Mouse (Mus musculus): ENCODE measurements around the gene Ttc41. TPM values are rescaled to one million over a fixed set of nuclear protein-coding genes. Genes with fewer than 3 reads are reported as not detected.

Gene Ttc41
- polyA plus RNA-seq (2012; rRNA removed): 0.23 TPM in 2 replicates

GRCm38 (mm10) chr10:86705318-86705921 lies at the start of gene Ttc41, which contains the start of gene Hsp90b1:
Gene Ttc41, plus strand, starts transcription at chr10:86705811.
Gene Hsp90b1, minus strand, starts transcription at chr10:86705509.

GRCm38 (mm10) chr10:86763672-86764071 lies 58.1 kb downstream of the Ttc41 start, which contains the start of gene Gm49358:
Gene Gm49358, plus strand, starts transcription at chr10:86763972.

GRCm38 (mm10) chr10:86778398-86779116 lies 72.9 kb downstream of the Ttc41 start, which contains the start of gene Nt5dc3:
Gene Nt5dc3, plus strand, starts transcription at chr10:86779005.

Other genes with a start within 250 kb of the Ttc41 start
- 0.45 and 0.51 TPM in 2 replicates for gene Syn3, start 206.9 kb upstream of the Ttc41 start, polyA plus RNA-seq (2012; rRNA removed)
- 4.5 and 7.0 TPM in 2 replicates for gene Hsp90b1, start 302 bp upstream of the Ttc41 start, polyA plus RNA-seq (2012; rRNA removed)
- not detected in 2 replicates for gene Gm49358, start 58.2 kb downstream of the Ttc41 start, polyA plus RNA-seq (2012; rRNA removed)
- 4.5 and 4.7 TPM in 2 replicates for gene Nt5dc3, start 73.2 kb downstream of the Ttc41 start, polyA plus RNA-seq (2012; rRNA removed)

All from stomach, adult 2 months (tissue).